Mouse (Mus musculus) liver, embryonic 16.5 days (tissue): Measurements from ENCODE around the gene Fzd4. TPM values are rescaled to one million over a fixed set of nuclear protein-coding genes. Genes with fewer than 3 reads are reported as not detected.

ENCODE experiments used
- ATAC-seq: fragments of 200-750 bp; cut with Nextera tagmentation; 2 replicates; pipeline ENCODE4 v1.8.0; 2017; ENCODE audit warnings: low read depth, mild to moderate bottlenecking, moderate number of reproducible peaks, moderate library complexity
- H3K27ac ChIP-seq: fragments of 300-500 bp; sonication (generic); 2 replicates; pipeline ENCODE4 v1.5.1; 2014; ENCODE audit warnings: mild to moderate bottlenecking, low read length
- H3K27me3 ChIP-seq: fragments of 300-500 bp; sonication (generic); 2 replicates; pipeline ENCODE4 v1.6.1; 2014; ENCODE audit warnings: low read depth, low read length, mixed read lengths; ENCODE audit not compliant: control insufficient read depth, insufficient read depth
- H3K36me3 ChIP-seq: fragments of 300-500 bp; sonication (generic); 2 replicates; pipeline ENCODE4 v1.6.1; 2014; ENCODE audit warnings: mild to moderate bottlenecking; ENCODE audit not compliant: control insufficient read depth, insufficient read depth
- H3K4me1 ChIP-seq: fragments of 300-500 bp; sonication (generic); 2 replicates; pipeline ENCODE4 v1.6.1; 2014; ENCODE audit warnings: low read depth, low read length, mixed read lengths; ENCODE audit not compliant: control insufficient read depth
- H3K4me2 ChIP-seq: fragments of 300-500 bp; sonication (generic); 2 replicates; pipeline ENCODE4 v1.6.1; 2014; ENCODE audit warnings: low read depth, low read length, mixed read lengths
- H3K4me3 ChIP-seq: fragments of 300-500 bp; sonication (generic); 2 replicates; pipeline ENCODE4 v1.5.1; 2014; ENCODE audit warnings: low read depth, mild to moderate bottlenecking, low read length
- H3K9ac ChIP-seq: fragments of 300-500 bp; sonication (generic); 2 replicates; pipeline ENCODE4 v1.6.1; 2014; ENCODE audit warnings: low read depth, low read length
- H3K9me3 ChIP-seq: fragments of 300-500 bp; sonication (generic); replicated peaks from 2 replicates; pipeline ENCODE4 v1.6.1; 2016; ENCODE audit warnings: low read length; ENCODE audit not compliant: control insufficient read depth
- WGBS: fragments of 180-500 bp; shearing (Covaris S2); extraction: QIAGEN DNeasy Blood & Tissue Kit; methylation state at CpG from one replicate; pipeline ENCODE4 v1.1.7; 2014; ENCODE audit not compliant: insufficient replicate concordance; 5-methylcytosine and 5-hydroxymethylcytosine counted together
- polyA plus RNA-seq: library from polyadenylated mRNA; unstranded; fragments of >200 nt; fragmentation: Nextera tagmentation; extraction: Ambion mirVana; gene quantifications from 2 replicates; pipeline ENCODE4 v1.2.1, GENCODE M21; 2015

Gene Fzd4
- polyA plus RNA-seq, 1 experiment from 2014 or later: 2.6 TPM

DNA sequence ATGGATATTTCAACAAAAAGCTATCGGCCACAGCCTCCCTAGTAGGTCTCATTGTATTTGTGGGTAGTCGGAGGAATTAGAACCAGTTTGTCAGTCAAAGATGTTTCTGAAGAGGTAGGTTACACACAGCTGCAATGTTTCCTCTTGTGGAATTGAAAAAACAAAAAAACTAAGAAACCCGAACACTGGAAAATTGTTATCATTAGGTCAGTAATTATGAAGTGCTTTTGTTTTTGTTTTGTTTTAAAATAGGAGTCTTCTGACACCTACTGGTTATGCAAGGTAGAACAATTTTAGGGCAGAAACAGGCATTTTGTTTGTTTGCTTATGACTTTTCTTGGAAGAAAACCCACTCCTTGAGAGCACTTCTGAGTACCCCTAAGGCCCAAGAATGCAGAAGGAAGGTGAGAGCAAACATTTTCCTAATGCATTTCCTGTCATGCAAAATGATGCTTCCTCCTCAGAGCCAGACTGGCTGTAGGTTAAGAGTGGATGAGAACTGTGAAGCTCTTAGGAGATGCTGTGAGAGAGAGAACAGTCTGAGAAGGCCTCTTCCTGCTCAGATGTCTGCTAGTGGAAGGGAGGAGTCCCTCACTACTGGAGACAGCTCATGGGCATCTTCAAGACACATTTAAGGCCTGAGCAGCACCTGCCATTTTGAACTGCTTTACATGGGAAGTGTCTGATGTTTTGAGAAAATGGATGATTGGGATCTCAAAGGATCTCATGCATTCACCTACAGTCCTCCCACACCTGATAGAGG lies 14.9 kb downstream of the Fzd4 start:
- Histone ChIP-seq H3K4me1 (peaks cover 1% of the 10 kb centered on the region; the same call in 1 of the 2 replicates), H3K4me3 (no peak overlapping the region), H3K4me2 (no peak overlapping the region), H3K27ac (no peak overlapping the region), H3K9ac (no peak overlapping the region), H3K36me3 (no peaks in the 10 kb centered on the region), H3K9me3 (no peaks in the 10 kb centered on the region), H3K27me3 (no peaks in the 10 kb centered on the region)
- 31% methylated on average over 3 of the region's 3 CpGs for WGBS
- no peak for ATAC-seq

DNA sequence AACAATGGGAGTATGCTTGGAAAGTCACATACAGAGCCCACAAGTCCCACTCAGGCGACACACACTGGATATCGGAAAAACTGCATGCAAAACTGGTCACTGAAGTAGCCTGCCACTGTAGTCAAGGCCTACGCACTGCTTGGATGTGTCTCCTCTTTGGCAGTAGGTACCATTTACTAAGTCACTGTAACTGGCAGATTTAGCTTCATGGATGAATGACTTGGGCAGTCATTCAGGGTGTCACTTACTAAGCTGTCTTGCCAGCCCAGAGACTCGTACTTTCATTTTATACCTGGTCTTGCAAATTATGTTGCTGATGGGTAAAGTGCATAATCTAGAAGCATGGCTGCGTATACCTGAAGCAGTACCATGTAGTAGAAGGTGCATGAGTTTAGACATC lies 17.1 kb downstream of the Fzd4 start:
- H3K4me3 ChIP-seq: no peak overlapping the region
- no peak overlapping the region for H3K9ac ChIP-seq
- no peak overlapping the region for H3K4me2 ChIP-seq
- no peaks in the 10 kb centered on the region for H3K27me3 ChIP-seq
- WGBS: 70% methylated on average over 5 of the region's 5 CpGs
- H3K36me3 ChIP-seq: no peaks in the 10 kb centered on the region
- peaks cover 2% of the 10 kb centered on the region; the same call in 1 of the 2 replicates for H3K4me1 ChIP-seq
- H3K27ac ChIP-seq: no peak overlapping the region
- no peak for ATAC-seq
- no peaks in the 10 kb centered on the region for H3K9me3 ChIP-seq

DNA sequence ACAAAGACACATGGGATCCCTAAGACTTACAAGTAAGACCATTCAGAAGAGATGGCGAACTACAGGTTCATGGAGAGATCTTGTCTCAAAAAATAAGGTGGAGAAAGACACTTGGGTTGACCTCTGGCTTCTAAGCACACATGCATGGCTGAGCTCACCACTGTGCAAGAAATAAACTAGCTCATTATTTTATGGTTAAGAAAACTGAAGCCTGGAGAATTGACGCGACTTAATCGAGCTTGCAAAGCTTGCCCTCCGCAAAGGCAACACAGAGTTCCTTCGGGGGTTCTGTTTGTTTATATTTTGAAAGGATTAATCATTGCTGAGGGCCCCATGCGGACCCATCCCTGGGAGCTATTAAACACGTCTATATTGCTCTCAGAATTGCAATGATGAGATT lies 18.5 kb downstream of the Fzd4 start:
- Histone ChIP-seq H3K9ac (no peak overlapping the region), H3K27me3 (no peaks in the 10 kb centered on the region), H3K27ac (no peak overlapping the region), H3K4me2 (no peak overlapping the region), H3K9me3 (no peaks in the 10 kb centered on the region), H3K4me1 (peaks cover 2% of the 10 kb centered on the region; the same call in 1 of the 2 replicates), H3K4me3 (no peak overlapping the region), H3K36me3 (no peaks in the 10 kb centered on the region)
- WGBS: 43% methylated on average over 8 of the region's 8 CpGs
- no peak for ATAC-seq

DNA sequence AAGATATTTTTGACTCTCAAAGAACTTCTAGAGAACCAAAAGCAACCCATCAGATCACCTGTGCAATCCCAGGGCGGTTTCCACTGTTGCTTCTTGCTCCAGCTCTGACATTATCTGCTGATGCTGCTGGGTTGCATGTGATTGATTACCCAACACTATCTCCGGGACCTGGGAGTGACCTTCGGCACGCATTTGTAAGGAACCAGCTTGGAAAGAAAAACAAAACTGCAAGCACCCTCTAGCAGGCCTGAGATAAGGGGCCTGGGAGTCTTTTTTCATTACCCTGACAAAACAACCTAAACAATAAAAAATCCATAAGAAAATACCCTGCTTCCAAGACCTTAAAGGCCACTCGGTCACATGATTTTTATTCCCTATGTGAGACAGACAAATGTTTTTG lies 19.0 kb downstream of the Fzd4 start:
- Histone ChIP-seq H3K4me2 (no peak overlapping the region), H3K36me3 (no peaks in the 10 kb centered on the region), H3K9ac (no peak overlapping the region), H3K27ac (no peak overlapping the region; the same call in none of the 2 replicates), H3K4me1 (peaks cover 2% of the 10 kb centered on the region; the same call in 1 of the 2 replicates), H3K9me3 (no peaks in the 10 kb centered on the region), H3K27me3 (no peaks in the 10 kb centered on the region), H3K4me3 (no peak overlapping the region)
- ATAC-seq: peak; percentile 81
- 19% methylated on average over 5 of the region's 5 CpGs for WGBS

DNA sequence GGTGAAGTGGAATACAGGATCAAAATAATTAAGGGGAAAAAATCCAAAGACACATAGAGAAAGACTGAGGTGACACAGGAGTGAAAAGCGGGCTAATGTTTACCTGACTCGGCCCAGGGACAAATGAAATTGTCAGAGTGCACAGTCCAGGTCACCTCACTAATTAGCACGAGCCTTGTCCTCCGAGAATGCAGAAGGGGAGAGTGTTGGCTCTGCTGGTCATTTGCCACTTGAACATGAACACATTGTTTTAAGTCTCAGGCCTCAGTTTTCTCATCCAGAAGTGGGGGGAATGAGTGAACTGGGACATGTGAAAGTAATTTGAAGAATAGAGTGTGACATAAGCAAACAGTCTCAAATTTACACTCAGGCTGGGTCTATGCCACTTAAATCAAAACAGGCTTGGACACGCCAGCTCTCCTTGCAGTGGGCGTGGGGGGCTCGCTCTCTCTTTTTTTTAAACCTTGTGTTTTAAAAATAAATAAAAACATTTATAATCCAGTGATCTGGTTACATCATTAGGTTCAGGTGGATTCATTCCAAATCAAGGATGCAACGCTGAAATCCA lies 19.6 kb downstream of the Fzd4 start:
- no peak overlapping the region for H3K9ac ChIP-seq
- no peaks in the 10 kb centered on the region for H3K9me3 ChIP-seq
- H3K27ac ChIP-seq: peak overlapping the region; percentile 64; the same call in 1 of the 2 replicates
- H3K27me3 ChIP-seq: no peaks in the 10 kb centered on the region
- H3K4me3 ChIP-seq: no peak overlapping the region
- 49% methylated on average over 8 of the region's 8 CpGs for WGBS
- H3K4me2 ChIP-seq: no peak overlapping the region
- H3K4me1 ChIP-seq: peaks cover 2% of the 10 kb centered on the region; the same call in 1 of the 2 replicates
- peak; percentile 55 for ATAC-seq
- no peaks in the 10 kb centered on the region for H3K36me3 ChIP-seq

DNA sequence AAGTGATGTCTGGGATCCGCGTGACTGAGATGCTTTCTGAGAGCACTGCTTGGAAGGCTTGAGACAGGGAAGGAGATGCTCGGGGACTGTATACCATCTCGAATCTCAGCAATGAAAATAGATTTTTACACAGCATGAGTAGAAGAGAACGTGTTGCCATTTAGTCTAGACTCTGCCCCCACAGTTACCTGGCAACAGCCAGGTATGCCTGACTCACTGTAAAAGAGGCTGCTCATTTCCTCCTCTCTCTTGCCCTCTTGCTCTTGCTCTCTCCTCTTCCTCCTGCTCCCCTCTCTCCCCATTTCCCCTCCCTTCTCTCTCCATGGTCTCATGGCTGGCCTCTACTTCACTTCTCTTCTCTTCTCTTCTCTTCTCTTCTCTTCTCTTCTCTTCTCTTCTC lies 20.5 kb downstream of the Fzd4 start:
- H3K4me1 ChIP-seq: peaks cover 2% of the 10 kb centered on the region; the same call in 1 of the 2 replicates
- H3K27me3 ChIP-seq: no peaks in the 10 kb centered on the region
- no peaks in the 10 kb centered on the region for H3K36me3 ChIP-seq
- H3K9me3 ChIP-seq: no peaks in the 10 kb centered on the region
- no peak overlapping the region for H3K27ac ChIP-seq
- no peak overlapping the region for H3K4me2 ChIP-seq
- ATAC-seq: no peak
- 65% methylated on average over 5 of the region's 5 CpGs for WGBS
- no peak overlapping the region for H3K9ac ChIP-seq
- no peak overlapping the region for H3K4me3 ChIP-seq

DNA sequence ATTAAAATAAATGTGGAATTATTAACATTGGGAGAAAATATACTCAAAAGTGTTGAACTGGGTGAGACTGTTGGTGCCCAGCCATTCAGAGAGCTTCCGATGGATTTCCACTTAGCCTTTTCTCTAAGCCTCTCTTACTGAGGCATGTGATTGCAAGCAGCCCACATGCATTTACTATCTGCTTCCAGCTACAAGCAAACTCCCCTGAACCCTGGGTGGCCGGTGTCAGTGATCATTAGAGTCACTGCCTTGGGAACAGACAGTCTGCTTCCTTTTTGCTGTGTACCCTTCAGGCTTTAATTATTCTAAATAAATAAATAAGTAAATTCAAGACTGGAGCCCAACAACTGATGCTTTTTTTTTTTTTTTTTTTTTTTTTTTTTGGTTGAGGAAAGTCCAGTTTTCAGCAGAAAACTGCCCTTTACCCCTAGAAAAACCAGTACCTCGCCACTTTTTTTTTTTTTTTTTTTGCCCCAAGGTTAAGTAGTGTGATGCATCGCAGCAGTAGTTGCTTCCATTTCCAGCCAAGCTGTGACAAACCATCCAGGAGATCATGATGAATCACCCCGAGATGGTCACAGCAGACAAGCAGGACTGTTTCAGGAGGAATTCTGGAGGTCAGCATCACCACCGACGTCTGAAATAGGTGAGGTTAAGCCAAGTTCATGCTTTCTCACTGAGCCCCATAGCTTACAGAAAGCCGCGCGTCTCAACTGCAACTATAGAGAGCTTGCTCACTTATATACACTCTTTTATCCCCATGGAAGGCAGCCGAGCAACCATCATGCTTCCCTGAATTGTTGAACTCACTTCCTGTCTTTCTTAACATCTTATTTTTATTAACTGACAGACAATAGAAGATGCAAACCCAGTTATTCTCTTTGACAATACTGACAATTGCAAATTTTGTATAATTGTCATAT lies 21.9 kb downstream of the Fzd4 start:
- H3K27ac ChIP-seq: no peak overlapping the region
- H3K4me2 ChIP-seq: no peak overlapping the region
- no peaks in the 10 kb centered on the region for H3K27me3 ChIP-seq
- no peaks in the 10 kb centered on the region for H3K9me3 ChIP-seq
- H3K9ac ChIP-seq: no peak overlapping the region
- peaks cover 2% of the 10 kb centered on the region; the same call in 1 of the 2 replicates for H3K4me1 ChIP-seq
- no peak for ATAC-seq
- no peak overlapping the region for H3K4me3 ChIP-seq
- WGBS: 45% methylated on average over 11 of the region's 11 CpGs
- no peaks in the 10 kb centered on the region for H3K36me3 ChIP-seq

DNA sequence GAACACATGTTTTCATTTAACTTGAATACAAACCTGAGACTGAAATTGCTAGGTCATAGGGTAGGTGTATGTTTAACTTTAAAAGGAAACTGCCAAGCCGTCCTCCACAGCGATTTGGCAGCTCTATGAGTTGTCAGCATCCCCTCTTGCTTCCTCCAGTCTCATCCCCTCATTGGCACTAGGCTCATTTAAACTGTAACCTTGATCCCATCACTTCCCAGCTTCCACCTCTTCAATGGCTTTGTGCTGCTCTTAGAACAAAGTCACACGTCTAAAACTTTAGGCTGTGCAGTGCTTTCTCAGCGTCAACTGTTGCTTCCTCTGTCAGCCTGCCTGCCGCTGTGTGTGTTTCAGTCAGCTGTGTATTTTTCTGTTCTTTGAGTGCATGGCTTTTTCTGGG lies 22.9 kb downstream of the Fzd4 start:
- H3K36me3 ChIP-seq: no peaks in the 10 kb centered on the region
- no peak overlapping the region for H3K4me2 ChIP-seq
- no peak overlapping the region for H3K4me3 ChIP-seq
- no peaks in the 10 kb centered on the region for H3K9me3 ChIP-seq
- H3K4me1 ChIP-seq: peaks cover 2% of the 10 kb centered on the region; the same call in 1 of the 2 replicates
- ATAC-seq: no peak
- 18% methylated on average over 5 of the region's 5 CpGs for WGBS
- no peaks in the 10 kb centered on the region for H3K27me3 ChIP-seq
- no peak overlapping the region for H3K9ac ChIP-seq
- H3K27ac ChIP-seq: no peak overlapping the region
